Mouse (Mus musculus): ENCODE results near the gene E030018B13Rik.
A peak's percentile ranks its signal among the peaks of the same experiment; 100 is the strongest.

DNA sequence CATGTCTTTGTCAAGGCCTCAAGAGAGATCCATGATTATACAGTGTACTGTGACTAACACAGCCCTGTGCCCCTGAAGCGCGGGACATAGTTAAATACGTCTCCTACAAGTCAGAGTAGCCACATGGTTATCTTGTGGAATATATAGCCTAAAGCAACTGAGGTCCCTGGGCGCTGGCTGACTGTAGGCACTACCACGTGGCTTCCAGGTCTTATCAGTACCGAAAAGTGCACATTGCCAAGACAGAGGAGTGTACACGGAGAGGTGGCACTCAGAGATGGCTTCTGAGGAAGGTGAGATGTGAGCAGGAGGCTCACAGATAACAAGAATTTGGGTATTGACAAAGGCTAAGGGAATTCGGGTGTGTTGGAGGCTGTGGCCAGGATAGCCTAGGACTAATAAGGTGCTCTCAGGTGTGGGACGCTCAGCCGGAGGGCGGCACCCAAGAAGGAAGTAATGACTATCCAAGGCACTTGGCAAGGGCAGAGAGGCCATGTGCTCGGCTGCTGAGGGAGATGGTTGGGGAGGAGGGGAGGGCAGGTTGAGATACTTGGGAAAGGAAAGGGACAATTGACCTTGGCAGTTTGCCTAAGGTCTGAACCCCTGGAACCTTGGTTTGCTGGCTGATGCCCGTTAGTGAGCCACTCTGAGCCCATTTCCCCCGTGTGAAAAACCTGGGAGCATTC is 39.6 kb downstream of the E030018B13Rik start:
- TF ChIP-seq CTCF (IDR thresholded peaks at IDR 0.05; ENCODE audit: extremely low read depth, insufficient read length, insufficient replicate concordance, low read depth, low read length) (no peak), POLR2A (IDR thresholded peaks at IDR 0.05; ENCODE audit: low read depth, low read length) (0 out of 2 replicates have a peak, but pooled peaks have one; percentile 22)
